Mouse (Mus musculus): ENCODE data around the gene Rap2c.

Rap2c gene

DNA sequence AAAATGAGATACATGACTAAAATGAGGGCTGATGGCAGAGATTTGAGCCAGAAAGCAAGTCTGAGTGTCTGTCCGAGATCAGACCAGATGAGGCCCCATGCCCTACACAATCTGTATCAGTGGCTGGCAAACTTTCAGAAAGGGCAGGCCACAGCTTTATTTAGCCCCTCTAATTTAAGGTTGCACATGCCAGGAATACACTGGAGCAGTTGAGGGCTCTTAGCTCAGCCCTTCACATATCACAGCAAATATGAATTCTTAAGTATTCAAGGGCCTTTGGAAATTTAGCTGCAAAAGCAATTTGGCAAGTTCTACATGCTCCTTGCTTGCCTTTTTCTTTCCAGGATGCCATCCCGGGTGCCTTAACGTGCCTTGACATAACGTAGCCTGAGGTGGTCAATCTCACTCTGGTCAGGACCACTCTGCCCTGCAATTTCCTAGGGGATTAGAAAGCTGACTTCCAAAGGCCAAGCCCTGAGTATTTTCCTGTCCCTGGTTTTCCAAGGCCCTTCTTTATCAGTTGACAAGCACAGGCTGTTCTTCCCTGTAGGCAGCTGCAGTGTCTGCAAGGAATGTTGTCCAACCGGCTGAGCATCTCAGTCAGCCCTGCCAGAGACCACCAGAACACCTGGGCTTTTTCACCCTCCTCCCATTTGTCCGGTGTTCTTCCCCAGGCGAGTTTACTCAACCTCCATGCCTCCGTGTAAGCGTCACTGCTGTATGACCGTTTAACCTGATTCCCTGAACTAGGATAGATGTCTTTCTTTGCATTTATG, 49.5 kb downstream of the Rap2c start:
- no peak for DNase-seq (ENCODE audit: inconsistent ontology term)

DNA sequence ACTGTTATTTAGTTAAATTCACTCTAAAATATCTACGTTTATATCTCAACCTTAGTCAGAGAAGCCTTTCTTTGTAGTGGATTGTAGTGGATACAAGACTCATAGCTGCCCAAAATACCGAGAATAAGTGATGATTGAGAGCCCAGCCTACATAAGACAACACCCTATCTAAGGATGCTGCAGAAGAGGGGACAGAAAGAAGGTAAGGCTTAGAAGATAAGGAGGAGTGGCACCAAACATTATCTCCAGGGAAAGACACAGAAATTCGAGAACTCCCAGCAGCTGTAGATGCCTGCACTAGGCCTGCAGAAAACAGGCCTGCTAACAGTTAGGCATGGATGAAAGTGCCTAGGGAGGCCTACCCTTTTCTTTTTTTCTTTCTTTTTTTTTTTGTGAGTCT, 52.7 kb downstream of the Rap2c start:
- no peak for DNase-seq (ENCODE audit: inconsistent ontology term)

DNA sequence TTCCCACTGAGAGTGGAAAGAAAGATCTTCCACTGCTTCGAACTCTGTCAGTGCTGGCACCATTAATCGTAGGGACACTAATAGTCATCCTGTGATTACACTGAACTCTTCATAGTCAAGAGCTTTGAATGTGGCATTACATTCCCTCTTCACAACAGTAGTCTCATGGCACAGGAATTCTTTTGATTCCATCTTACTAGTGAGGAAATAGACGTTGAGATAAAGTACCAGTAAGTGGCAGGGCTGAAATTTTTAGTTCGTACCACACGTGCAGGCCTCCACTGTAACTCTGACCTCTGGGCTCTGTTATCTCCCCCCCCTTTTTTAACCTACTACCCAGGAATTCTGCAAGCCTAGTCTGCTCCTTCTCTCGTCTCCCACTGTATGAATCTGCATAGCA, 54.9 kb downstream of the Rap2c start:
- DNase-seq (ENCODE audit: inconsistent ontology term) = no peak
